Mouse (Mus musculus) brain, embryonic 14.5 days (tissue): ENCODE data around the gene 1700016H13Rik.

Experiments
- CTCF ChIP-seq: fragments of 200-500 bp; IDR thresholded peaks from 2 replicates; pipeline ENCODE4 v1.5.1; 2012; ENCODE audit warnings: inconsistent platforms, mild to moderate bottlenecking, moderate library complexity, borderline replicate concordance; ENCODE audit not compliant: insufficient read depth, insufficient read length; ENCODE audit errors: extremely low read depth
- POLR2A ChIP-seq: fragments of 200-500 bp; IDR thresholded peaks from 2 replicates; pipeline ENCODE4 v1.6.1; 2012; ENCODE audit warnings: mild to moderate bottlenecking, inconsistent platforms, borderline replicate concordance; ENCODE audit not compliant: poor library complexity, insufficient read depth, insufficient read length, severe bottlenecking; ENCODE audit errors: extremely low read depth

GRCm38 (mm10) chr5:103637162-103637561 is 18.6 kb downstream of the 1700016H13Rik start:
- TF ChIP-seq POLR2A = no peak
- no peak for TF ChIP-seq CTCF
